Mouse (Mus musculus) ES-Bruce4 (cell line): ENCODE data around the gene Rbm43.

Source experiments
- CTCF ChIP-seq: IDR thresholded peaks from one replicate; pipeline ENCODE4 v1.8.1; 2011; ENCODE audit warnings: low read depth, low read length
- EP300 ChIP-seq: IDR thresholded peaks from 2 replicates; pipeline ENCODE4 v1.6.1; 2011; ENCODE audit warnings: low read depth, low read length; ENCODE audit not compliant: insufficient read depth
- POLR2A ChIP-seq: IDR thresholded peaks from one replicate; pipeline ENCODE4 v1.8.1; 2011; ENCODE audit warnings: low read length; ENCODE audit not compliant: insufficient read depth

- TF ChIP-seq EP300: no peak
- TF ChIP-seq CTCF: no peak
- no peak for TF ChIP-seq POLR2A
Observed at GRCm38 (mm10) chr2:51972142-51972541, 37.2 kb upstream of the Rbm43 start.
